Mouse (Mus musculus): ENCODE data around the gene Zbtb7a. TPM values are rescaled to one million over a fixed set of nuclear protein-coding genes. Genes with fewer than 3 reads are reported as not detected.
"Not testable (repeated sequence)": the region's sequence is repeated elsewhere in the genome, so short reads cannot be mapped to it uniquely, and the experiment has no call there.

The Zbtb7a gene
- total RNA-seq, 4 experiments from 2014 or later, result 106 to 115 (median 112) TPM

- peak in 1 of 2 experiments; percentile 78 for DNase-seq (ENCODE audit: low spot score in 2 of 2)
Measured at GRCm38 (mm10) chr10:81168521-81169244, 33.7 kb downstream of the Zbtb7a start.

GRCm38 (mm10) chr10:81169411-81169900 lies 34.4 kb downstream of the Zbtb7a start:
- not testable (repeated sequence) for DNase-seq (ENCODE audit: low spot score in 2 of 2)

- DNase-seq (ENCODE audit: low spot score in 2 of 2), result peak in 1 of 2 experiments; percentile 80
Measured at GRCm38 (mm10) chr10:81173132-81173531, 38.1 kb downstream of the Zbtb7a start.

GRCm38 (mm10) chr10:81174617-81175344 lies 39.8 kb downstream of the Zbtb7a start:
- peak in 1 of 2 experiments; percentile 73 for DNase-seq (ENCODE audit: low spot score in 2 of 2)

- not testable (repeated sequence) for DNase-seq (ENCODE audit: low spot score in 2 of 2)
Measured at GRCm38 (mm10) chr10:81175345-81175701, 40.3 kb downstream of the Zbtb7a start.

GRCm38 (mm10) chr10:81175936-81176465 lies 41.0 kb downstream of the Zbtb7a start:
- no peak for DNase-seq (ENCODE audit: low spot score in 2 of 2)

- DNase-seq (ENCODE audit: low spot score in 2 of 2), result peak; percentile 97 to 98
Measured at GRCm38 (mm10) chr10:81176466-81177271, 41.6 kb downstream of the Zbtb7a start, which contains the start of gene Eef2. Gene Eef2 (plus strand): TSS chr10:81176631.

GRCm38 (mm10) chr10:81177491-81177925 lies 42.5 kb downstream of the Zbtb7a start:
- DNase-seq (ENCODE audit: low spot score in 2 of 2), result no peak

GRCm38 (mm10) chr10:81177958-81178712 lies 43.1 kb downstream of the Zbtb7a start:
- no peak for DNase-seq (ENCODE audit: low spot score in 2 of 2)

GRCm38 (mm10) chr10:81178927-81179326 lies 43.9 kb downstream of the Zbtb7a start:
- no peak for DNase-seq (ENCODE audit: low spot score in 2 of 2)

- DNase-seq (ENCODE audit: low spot score in 2 of 2), result no peak
Measured at GRCm38 (mm10) chr10:81179451-81180342, 44.7 kb downstream of the Zbtb7a start.

GRCm38 (mm10) chr10:81180946-81181345 lies 45.9 kb downstream of the Zbtb7a start:
- no peak for DNase-seq (ENCODE audit: low spot score in 2 of 2)

- DNase-seq (ENCODE audit: low spot score in 2 of 2), result not testable (repeated sequence)
Measured at GRCm38 (mm10) chr10:81181860-81182259, 46.8 kb downstream of the Zbtb7a start.

GRCm38 (mm10) chr10:81182336-81183333 lies 47.6 kb downstream of the Zbtb7a start, which contains the start of gene Dapk3:
Gene Dapk3 (plus strand): TSS chr10:81183005.
- DNase-seq (ENCODE audit: low spot score in 2 of 2), result peak; percentile 94 to 99

- no peak for DNase-seq (ENCODE audit: low spot score in 2 of 2)
Measured at GRCm38 (mm10) chr10:81183805-81184204, 48.8 kb downstream of the Zbtb7a start, which contains the start of gene 4930442H23Rik. Gene 4930442H23Rik (minus strand): TSS chr10:81183849.

- no peak for DNase-seq (ENCODE audit: low spot score in 2 of 2)
Measured at GRCm38 (mm10) chr10:81184765-81185164, 49.7 kb downstream of the Zbtb7a start.

GRCm38 (mm10) chr10:81187161-81187560 lies 52.1 kb downstream of the Zbtb7a start:
- no peak for DNase-seq (ENCODE audit: low spot score in 2 of 2)

- no peak for DNase-seq (ENCODE audit: low spot score in 2 of 2)
Measured at GRCm38 (mm10) chr10:81189821-81190220, 54.8 kb downstream of the Zbtb7a start.
